Mouse (Mus musculus): ENCODE data around the gene Marveld2.

Gene Marveld2

DNA sequence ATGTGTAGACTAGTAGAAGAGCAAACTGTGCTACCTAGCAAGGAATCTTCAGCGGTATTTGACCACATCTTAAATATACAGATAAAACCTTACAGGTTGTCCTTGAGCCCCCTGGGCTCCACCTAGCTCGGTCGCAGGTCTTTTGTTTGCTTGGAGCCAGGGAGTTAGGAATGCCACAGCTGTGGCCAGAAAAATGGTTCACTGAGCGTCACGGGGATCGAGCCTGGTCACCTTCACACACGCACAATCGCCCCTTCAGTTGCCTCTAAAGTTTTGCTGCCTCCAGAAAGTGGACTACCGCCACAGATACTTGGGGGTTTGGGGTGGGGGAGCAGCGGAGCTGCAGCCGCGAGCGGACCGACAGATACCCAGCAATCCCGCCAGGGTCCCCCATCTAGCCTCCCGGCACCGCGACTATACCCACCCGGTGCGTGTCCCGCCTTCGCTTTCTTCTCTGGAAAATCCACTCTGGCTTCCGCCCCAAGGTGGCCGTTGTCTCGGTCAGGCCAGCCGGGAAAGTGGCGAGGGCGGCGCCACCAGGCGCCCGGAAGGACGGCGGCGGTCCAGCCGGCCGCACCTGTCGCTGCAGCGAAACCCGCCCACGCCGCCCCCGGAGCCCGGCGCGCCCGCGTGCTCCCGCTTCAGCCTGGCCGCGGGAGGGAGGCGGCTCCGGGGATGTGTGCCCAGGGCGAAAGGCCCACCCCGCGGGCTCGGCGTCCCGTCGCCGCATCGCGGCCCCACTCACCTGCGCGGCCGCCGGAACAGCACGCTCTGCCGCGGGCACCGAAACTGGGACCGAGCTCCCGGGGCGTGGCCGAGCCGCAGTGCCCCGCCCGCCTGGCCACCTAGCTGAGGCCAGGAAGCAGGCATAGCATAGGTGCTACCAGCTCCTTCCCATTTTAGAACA lies at the start of gene Marveld2:
Gene Marveld2 (minus strand): TSS at position 791 of the 907 bp plus-strand sequence.
- DNase-seq (ENCODE audit: low read depth, low spot score) = peak; percentile 61

DNA sequence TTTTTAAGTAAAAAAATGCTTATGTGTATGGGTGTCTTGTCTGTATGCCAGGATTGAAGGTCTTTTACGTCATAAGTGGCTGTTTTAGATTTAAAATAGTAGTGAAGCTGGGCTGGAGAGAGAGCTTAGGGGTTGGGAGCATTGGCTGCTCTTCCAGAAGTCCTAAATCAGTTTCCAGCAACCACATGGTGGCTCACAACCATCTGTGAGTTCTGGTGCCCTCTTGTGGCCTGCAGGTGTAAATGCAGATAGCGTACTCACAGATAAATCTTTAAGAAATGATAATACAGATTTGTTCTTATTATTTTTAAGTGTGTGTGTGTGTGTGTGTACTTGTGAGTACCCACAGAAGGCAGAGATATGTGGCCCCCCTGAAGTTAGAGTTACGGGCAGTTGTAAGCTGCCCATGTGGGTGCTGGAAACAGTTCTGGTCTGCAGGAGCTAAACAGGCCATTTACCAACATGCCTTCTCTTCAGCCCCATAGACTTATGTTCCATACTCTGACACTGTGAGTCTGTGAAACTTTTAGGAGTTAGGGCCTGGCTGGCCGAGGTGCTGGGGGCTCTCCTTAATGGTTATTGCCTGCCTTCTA lies 43.2 kb upstream of the Marveld2 start:
- DNase-seq (ENCODE audit: low read depth, low spot score) = peak; percentile 81

- no peak for DNase-seq (ENCODE audit: low read depth, low spot score)
Measured at GRCm38 (mm10) chr13:100658091-100658490, 41.3 kb upstream of the Marveld2 start.

DNA sequence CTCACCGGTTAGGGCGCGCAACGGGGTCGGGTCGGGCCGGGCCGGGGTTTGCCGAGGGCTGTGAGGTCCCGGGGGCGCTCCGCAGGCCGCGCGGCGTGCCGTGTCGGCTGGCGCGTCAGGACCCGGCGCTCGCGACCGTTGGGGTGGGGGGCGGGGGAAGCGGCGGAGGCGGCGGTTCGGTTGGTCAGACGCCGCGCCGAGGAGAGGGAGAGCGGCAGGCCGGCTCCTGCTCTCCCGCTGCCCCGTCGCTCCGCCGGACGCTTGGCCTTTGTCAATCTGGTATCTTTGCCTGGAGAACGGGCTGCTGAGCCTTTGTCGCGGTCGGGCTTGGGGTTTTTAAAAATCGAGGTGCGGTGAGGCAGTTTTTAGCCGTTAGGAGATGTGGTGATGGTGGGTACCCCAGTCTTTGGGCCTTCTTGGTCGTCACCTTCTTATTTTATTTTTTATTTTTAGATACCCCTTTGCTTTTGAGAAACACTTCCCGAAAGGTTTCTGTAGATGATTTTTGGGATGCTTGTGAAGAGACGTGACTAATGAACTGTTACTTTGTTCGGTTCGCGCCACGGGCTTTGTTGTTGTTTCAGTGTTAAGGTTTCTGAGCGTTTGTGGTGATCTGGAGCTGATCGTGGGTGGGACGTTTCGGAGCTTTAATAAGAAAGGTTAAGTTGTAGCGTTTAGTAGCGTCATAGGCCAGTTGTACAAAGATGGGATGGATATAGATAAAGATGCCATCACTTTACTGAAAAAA lies 34.8 kb upstream of the Marveld2 start, which contains the start of gene Taf9:
Gene Taf9 (plus strand): TSS at position 141 of the 748 bp plus-strand sequence.
- no peak for DNase-seq (ENCODE audit: low read depth, low spot score)

DNA sequence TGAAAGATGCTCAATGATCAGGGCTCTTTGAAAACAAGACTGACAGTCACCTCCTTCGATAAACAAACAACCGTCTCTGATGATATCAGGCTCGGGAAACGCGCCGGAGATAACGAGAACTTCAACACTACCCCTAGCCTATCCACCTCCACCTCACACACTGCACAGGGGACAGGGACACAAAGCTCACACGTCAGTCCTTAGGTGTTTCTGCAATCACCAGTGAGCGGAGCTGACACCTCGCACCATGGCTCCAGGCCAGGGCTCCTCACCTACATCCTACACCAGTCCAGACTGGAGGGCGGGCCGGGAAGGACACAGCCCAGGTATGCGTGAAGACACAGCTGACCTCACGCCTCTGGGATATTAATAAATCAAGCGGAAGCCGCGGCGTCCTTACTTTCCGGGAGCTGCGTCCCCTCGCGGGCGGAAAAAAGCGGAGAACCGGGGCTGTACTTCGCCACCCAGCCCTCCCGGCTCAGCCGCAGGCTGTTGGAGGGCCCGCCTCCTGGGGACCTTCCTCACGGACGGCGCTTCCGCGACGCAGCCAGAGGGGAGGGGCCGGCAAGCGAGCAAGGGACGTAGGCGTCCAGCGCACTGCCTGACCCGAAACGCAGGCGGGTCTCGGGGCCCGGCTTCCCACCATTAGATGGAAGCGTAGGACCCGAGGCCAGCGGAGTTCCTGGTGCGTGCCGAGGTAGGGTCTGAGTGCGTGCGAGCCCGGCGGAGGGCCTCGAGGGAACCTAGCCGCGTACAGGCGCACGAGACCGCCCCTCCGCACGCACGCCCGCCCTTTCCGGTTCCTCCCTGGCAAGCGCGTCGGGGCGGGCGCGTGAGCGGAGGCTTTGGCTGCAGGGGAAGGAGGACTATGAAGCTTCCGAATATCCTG lies 34.0 kb upstream of the Marveld2 start, which contains the start of the genes Ak6 and Rad17:
Gene Ak6 (plus strand): TSS at position 430 of the 889 bp plus-strand sequence.
Gene Rad17 (minus strand): TSS at position 502 of the 889 bp plus-strand sequence.
- DNase-seq (ENCODE audit: low read depth, low spot score) = peak; percentile 93

GRCm38 (mm10) chr13:100648223-100648622 lies 31.5 kb upstream of the Marveld2 start:
- no peak for DNase-seq (ENCODE audit: low read depth, low spot score)

- no peak for DNase-seq (ENCODE audit: low read depth, low spot score)
Measured at GRCm38 (mm10) chr13:100642471-100643209, 25.9 kb upstream of the Marveld2 start.

GRCm38 (mm10) chr13:100634106-100634691 lies 17.4 kb upstream of the Marveld2 start:
- DNase-seq (ENCODE audit: low read depth, low spot score) = no peak

DNA sequence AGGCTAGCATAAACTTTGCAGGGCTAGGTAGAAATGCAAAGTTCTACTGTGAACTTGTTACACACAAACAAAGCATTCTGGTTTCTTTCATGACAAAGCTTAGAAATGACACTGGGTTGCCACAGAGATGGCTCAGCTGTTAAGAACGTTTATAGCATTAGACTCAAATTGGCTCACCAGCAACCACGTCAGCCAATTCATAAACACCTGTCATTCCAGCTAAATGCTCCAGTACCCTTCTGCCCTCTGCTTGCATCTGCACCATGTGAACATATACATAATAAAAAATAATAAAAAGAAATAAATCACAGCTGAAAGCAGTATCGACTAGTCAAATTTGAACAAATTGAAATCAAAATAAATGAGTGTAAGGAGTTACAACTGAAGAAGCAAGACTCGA lies 5.5 kb upstream of the Marveld2 start:
- no peak for DNase-seq (ENCODE audit: low read depth, low spot score)

DNA sequence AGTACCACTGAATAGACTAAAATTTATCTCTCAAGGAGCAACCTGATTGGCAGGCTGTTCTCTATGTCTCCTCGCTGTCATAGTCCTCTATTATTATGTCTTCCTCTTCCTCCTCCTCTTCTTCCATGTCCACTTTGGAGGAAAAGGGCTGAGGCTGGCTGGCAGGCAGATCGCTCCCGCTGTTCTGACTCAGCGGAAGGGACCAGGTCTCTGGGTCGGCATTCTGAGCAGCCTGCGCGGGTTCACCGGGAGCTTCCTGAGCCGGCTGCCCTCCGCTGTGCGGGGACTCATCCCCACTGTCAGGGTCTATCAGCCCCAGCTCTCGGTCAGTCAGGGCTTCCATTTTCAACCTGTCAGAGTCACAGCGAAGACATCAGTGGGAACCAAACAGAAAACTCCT lies 812 bp upstream of the Marveld2 start:
- no peak for DNase-seq (ENCODE audit: low read depth, low spot score)

- peak; percentile 79 for DNase-seq (ENCODE audit: low read depth, low spot score)
Measured at GRCm38 (mm10) chr13:100612903-100613302, 3.9 kb downstream of the Marveld2 start.

- no peak for DNase-seq (ENCODE audit: low read depth, low spot score)
Measured at GRCm38 (mm10) chr13:100612251-100612650, 4.5 kb downstream of the Marveld2 start.

- DNase-seq (ENCODE audit: low read depth, low spot score) = no peak
Measured at GRCm38 (mm10) chr13:100611266-100611665, 5.5 kb downstream of the Marveld2 start.

- peak; percentile 78 for DNase-seq (ENCODE audit: low read depth, low spot score)
Measured at GRCm38 (mm10) chr13:100607756-100608155, 9.0 kb downstream of the Marveld2 start.

DNA sequence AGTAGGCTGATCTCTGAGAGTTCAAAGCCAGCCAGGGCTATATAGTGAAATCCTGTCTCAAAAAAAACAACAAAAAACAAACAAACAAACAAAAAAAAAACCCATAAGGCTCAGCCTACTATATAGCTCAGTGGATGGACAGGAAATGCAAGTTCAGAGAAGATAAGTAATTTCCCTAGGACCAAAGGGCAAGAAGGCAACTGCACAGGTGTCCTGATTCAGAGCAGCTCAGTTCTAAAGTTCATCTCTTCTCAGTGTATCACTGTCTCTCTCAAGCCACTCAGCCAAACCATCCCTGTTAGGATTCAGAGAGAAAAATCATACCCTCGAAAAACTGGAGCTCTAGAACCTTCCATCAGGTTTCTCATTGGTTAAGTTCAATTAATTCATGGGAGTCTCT lies 10.9 kb downstream of the Marveld2 start:
- no peak for DNase-seq (ENCODE audit: low read depth, low spot score)

DNA sequence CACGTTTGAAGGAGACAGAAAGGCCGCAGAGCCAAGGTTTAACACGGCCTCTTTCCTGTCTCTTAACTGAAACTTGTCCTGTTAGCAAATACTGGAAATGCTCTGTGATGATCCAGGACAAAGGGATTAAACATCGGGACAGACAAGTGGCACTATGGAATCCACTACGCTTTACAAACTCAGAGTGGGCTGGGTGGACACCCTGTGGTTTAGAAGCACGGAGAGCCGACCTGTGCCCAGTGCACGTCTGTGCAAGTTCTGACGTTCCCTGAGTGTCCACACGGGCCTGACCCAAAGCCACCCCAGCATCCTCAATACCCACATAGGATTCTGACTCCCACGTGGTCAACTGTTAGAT lies 13.1 kb downstream of the Marveld2 start:
- DNase-seq (ENCODE audit: low read depth, low spot score) = no peak

DNA sequence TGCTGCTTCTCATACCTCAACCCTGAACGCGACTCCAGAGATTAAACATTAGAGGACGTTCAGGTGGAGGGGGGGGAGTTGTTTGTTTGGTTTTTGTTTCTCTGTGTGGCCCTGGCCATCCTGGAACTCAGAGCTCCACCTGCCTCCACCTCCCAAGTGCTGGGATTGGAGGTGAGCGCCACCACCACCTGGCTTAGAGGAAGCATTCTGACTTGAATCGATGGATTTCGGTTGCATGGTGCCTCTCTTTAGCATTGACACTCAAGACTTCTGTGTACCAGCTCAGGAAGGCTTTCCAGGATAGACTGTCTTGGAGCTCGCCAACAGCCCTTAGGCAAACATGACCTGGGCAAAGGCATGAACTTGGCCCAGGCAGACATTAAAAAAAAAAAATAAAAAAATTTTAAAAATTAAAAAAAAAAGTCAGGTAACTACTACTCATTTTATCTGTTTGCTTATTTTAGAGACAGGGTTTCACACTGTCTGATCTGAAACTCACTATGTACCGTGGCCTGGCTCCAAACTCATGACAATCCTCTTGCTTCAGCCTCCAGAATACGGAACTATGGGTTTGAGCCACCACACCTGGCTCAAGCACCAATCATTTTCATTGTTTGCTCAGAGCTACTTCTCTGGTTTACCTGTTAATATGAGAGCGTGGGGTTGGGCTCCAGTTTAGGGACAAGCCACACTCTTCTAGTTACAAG lies 13.6 kb downstream of the Marveld2 start:
- DNase-seq (ENCODE audit: low read depth, low spot score) = no peak

GRCm38 (mm10) chr13:100602239-100602902 lies 14.4 kb downstream of the Marveld2 start:
- peak; percentile 45 for DNase-seq (ENCODE audit: low read depth, low spot score)

GRCm38 (mm10) chr13:100601034-100601433 lies 15.7 kb downstream of the Marveld2 start:
- no peak for DNase-seq (ENCODE audit: low read depth, low spot score)

Data from R1 (cell line).